Mouse (Mus musculus) colon, adult 2 months (tissue): ENCODE data around the gene Olfr1497. TPM values are rescaled to one million over a fixed set of nuclear protein-coding genes. Genes with fewer than 3 reads are reported as not detected.

ENCODE experiments used
- polyA plus RNA-seq: library from polyadenylated mRNA; depleted of rRNA; stranded (reverse); fragments of >200 nt; gene quantifications from 2 replicates; pipeline ENCODE4 v1.2.3, GENCODE M21; 2012; rRNA removed

The Olfr1497 gene
- not detected in 2 replicates for polyA plus RNA-seq

GRCm38 (mm10) chr19:13798102-13798501 is at the start of gene Olfr1497:
TSS of gene Olfr1497 (minus strand) at chr19:13798202.

GRCm38 (mm10) chr19:13830388-13830787 is 32.4 kb upstream of the Olfr1497 start, which contains the start of gene Olfr1500:
TSS of gene Olfr1500 (minus strand) at chr19:13830488.

GRCm38 (mm10) chr19:13819347-13819746 is 21.3 kb upstream of the Olfr1497 start, which contains the start of gene Olfr1499:
TSS of gene Olfr1499 (minus strand) at chr19:13819447.

GRCm38 (mm10) chr19:13777578-13777977 is 20.4 kb downstream of the Olfr1497 start, which contains the start of gene Olfr1496:
TSS of gene Olfr1496 (plus strand) at chr19:13777878.

GRCm38 (mm10) chr19:13764306-13764705 is 33.7 kb downstream of the Olfr1497 start, which contains the start of gene Olfr1495:
TSS of gene Olfr1495 (plus strand) at chr19:13764606.

Other genes starting within 250 kb of the Olfr1497 start
- gene Olfr1484, start 214.7 kb downstream of the Olfr1497 start, polyA plus RNA-seq: not detected in 2 replicates
- not detected in 2 replicates for gene Olfr1487, start 180.8 kb downstream of the Olfr1497 start, polyA plus RNA-seq
- gene Olfr1489, start 166.6 kb downstream of the Olfr1497 start, polyA plus RNA-seq: not detected in 2 replicates
- not detected in 2 replicates for gene Olfr1490, start 147.1 kb downstream of the Olfr1497 start, polyA plus RNA-seq
- gene Olfr1491, start 100.9 kb downstream of the Olfr1497 start, polyA plus RNA-seq: not detected in 2 replicates
- gene Olfr1493-ps1, start 74.9 kb downstream of the Olfr1497 start, polyA plus RNA-seq: not detected in 2 replicates
- not detected in 2 replicates for gene Olfr1494, start 58.5 kb downstream of the Olfr1497 start, polyA plus RNA-seq
- gene Olfr1495, start 33.6 kb downstream of the Olfr1497 start, polyA plus RNA-seq: not detected in 2 replicates
- not detected in 2 replicates for gene Olfr1496, start 20.3 kb downstream of the Olfr1497 start, polyA plus RNA-seq
- not detected in 2 replicates for gene Olfr1499, start 21.2 kb upstream of the Olfr1497 start, polyA plus RNA-seq
- gene Olfr1500, start 32.3 kb upstream of the Olfr1497 start, polyA plus RNA-seq: not detected in 2 replicates
- gene Olfr1501, start 52.5 kb upstream of the Olfr1497 start, polyA plus RNA-seq: not detected in 2 replicates
- not detected in 2 replicates for gene Olfr1502, start 63.6 kb upstream of the Olfr1497 start, polyA plus RNA-seq
- gene Olfr1504, start 99.7 kb upstream of the Olfr1497 start, polyA plus RNA-seq: not detected in 2 replicates
- not detected in 2 replicates for gene Olfr1505, start 115.3 kb upstream of the Olfr1497 start, polyA plus RNA-seq